Mouse (Mus musculus): ENCODE measurements around the gene Amh.

- TF ChIP-seq CTCF (IDR thresholded peaks at IDR 0.05; ENCODE audit: low read depth) (no peak), EP300 (IDR thresholded peaks at IDR 0.05; ENCODE audit: low read depth) (no peak)
Measured at GRCm38 (mm10) chr10:80804916-80805315, at the start of gene Amh.
